Mouse (Mus musculus) embryonic fibroblast, embryonic 13.5 days (primary cell): ENCODE data around the gene Asap2.

ENCODE experiments used
- CTCF ChIP-seq: IDR thresholded peaks from 2 replicates; pipeline ENCODE4 v1.5.1; 2011; ENCODE audit warnings: mild to moderate bottlenecking, control low read depth, low read length, moderate library complexity, borderline replicate concordance; ENCODE audit not compliant: insufficient read depth
- POLR2A ChIP-seq: IDR thresholded peaks from 2 replicates; pipeline ENCODE4 v1.6.1; 2011; ENCODE audit warnings: low read depth, mild to moderate bottlenecking, control low read depth, low read length, moderate library complexity

GRCm38 (mm10) chr12:21183321-21183720 lies 193.1 kb downstream of the Asap2 start:
- no peak for TF ChIP-seq CTCF
- no peak for TF ChIP-seq POLR2A
